Mouse (Mus musculus) forebrain, embryonic 16.5 days (tissue): ENCODE results near the gene Ttc22. TPM values are rescaled to one million over a fixed set of nuclear protein-coding genes. Genes with fewer than 3 reads are reported as not detected.

Source experiments
- ATAC-seq: fragments of 200-750 bp; cut with Nextera tagmentation; 2 replicates; pipeline ENCODE4 v1.8.0; 2017; ENCODE audit warnings: mild to moderate bottlenecking, moderate library complexity
- H3K27ac ChIP-seq: fragments of 300-500 bp; sonication (generic); 2 replicates; pipeline ENCODE4 v1.5.1; 2014; ENCODE audit warnings: low read length, control low read depth
- H3K27me3 ChIP-seq: fragments of 300-500 bp; sonication (generic); replicated peaks from 2 replicates; pipeline ENCODE4 v1.6.1; 2014; ENCODE audit warnings: low read length; ENCODE audit not compliant: control insufficient read depth, insufficient read depth
- H3K36me3 ChIP-seq: fragments of 300-500 bp; sonication (generic); 2 replicates; pipeline ENCODE4 v1.6.1; 2014; ENCODE audit not compliant: control insufficient read depth, insufficient read depth
- H3K4me1 ChIP-seq: fragments of 300-500 bp; sonication (generic); replicated peaks from 2 replicates; pipeline ENCODE4 v1.6.1; 2014; ENCODE audit warnings: low read length; ENCODE audit not compliant: control insufficient read depth, insufficient read depth
- H3K4me2 ChIP-seq: fragments of 300-500 bp; sonication (generic); 2 replicates; pipeline ENCODE4 v1.6.1; 2014; ENCODE audit warnings: mild to moderate bottlenecking, low read length, control low read depth
- H3K4me3 ChIP-seq: fragments of 300-500 bp; sonication (generic); replicated peaks from 2 replicates; pipeline ENCODE4 v1.5.1; 2014; ENCODE audit warnings: mild to moderate bottlenecking, low read length, control low read depth
- H3K9ac ChIP-seq: fragments of 300-500 bp; sonication (generic); replicated peaks from 2 replicates; pipeline ENCODE4 v1.6.1; 2014; ENCODE audit warnings: low read depth, low read length, control low read depth
- H3K9me3 ChIP-seq: fragments of 300-500 bp; sonication (generic); 2 replicates; pipeline ENCODE4 v1.6.1; 2016; ENCODE audit warnings: low read length; ENCODE audit not compliant: control insufficient read depth
- WGBS: fragments of 180-500 bp; shearing (Covaris S2); extraction: QIAGEN DNeasy Blood & Tissue Kit; methylation state at CpG from one replicate; pipeline ENCODE4 v1.1.7; 2014; 5-methylcytosine and 5-hydroxymethylcytosine counted together
- polyA plus RNA-seq: library from polyadenylated mRNA; unstranded; fragments of >200 nt; fragmentation: Nextera tagmentation; extraction: Ambion mirVana; gene quantifications from 2 replicates; pipeline ENCODE4 v1.2.1, GENCODE M21; 2015

Gene Ttc22
- polyA plus RNA-seq = 0.40 and 0.71 TPM in 2 replicates

GRCm38 (mm10) chr4:106622030-106622493, at the start of gene Ttc22:
Ttc22 (plus strand) TSS chr4:106622432.
- H3K27ac ChIP-seq = no peak within 1 kb of the TSS
- ATAC-seq = no peak

DNA sequence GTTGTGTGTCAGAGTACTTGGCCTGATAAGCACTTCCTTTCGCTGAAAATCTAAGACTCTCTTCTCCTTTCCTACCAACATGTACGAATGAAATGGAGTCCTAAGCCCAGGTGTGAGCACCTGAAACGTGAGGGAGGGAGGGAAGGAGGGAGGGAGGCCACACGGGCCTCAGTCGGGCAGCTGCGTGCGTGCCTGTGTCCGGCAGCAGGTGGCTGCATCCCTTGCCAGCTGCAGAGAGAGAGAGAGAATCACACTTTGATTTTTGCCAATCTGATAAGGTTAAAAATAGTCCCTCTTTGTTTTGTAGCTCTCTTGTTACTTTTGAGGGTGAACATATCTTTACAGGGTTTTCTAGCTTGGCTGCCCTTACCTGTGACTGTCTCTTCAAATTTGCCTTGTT, 47.2 kb upstream of the Ttc22 start:
- no peak for ATAC-seq
- H3K4me2 ChIP-seq = no peak overlapping the region
- H3K4me1 ChIP-seq = no peaks in the 10 kb centered on the region
- H3K27me3 ChIP-seq = no peaks in the 10 kb centered on the region
- H3K36me3 ChIP-seq = peaks cover 24% of the 10 kb centered on the region
- 89% methylated on average over 8 of the region's 8 CpGs for WGBS
- H3K27ac ChIP-seq = no peak overlapping the region
- H3K4me3 ChIP-seq = no peak overlapping the region
- no peak overlapping the region for H3K9ac ChIP-seq
- H3K9me3 ChIP-seq = no peaks in the 10 kb centered on the region

More at GRCm38 (mm10) chr4:106622030-106622493, at the start of gene Ttc22:
- Histone ChIP-seq H3K9me3 (no peaks in the 10 kb centered on the region), H3K4me2 (no peak within 1 kb of the TSS), H3K36me3 (no peaks in the 10 kb centered on the region), H3K4me1 (peaks cover 5% of the 10 kb centered on the region), H3K27me3 (peaks cover 20% of the 10 kb centered on the region), H3K9ac (no peak within 1 kb of the TSS), H3K4me3 (no peak within 1 kb of the TSS)
- WGBS = 30% methylated on average over 16 of the region's 16 CpGs

- Histone ChIP-seq H3K4me2 (no peak overlapping the region), H3K27ac (no peak overlapping the region), H3K4me3 (no peak overlapping the region), H3K27me3 (no peaks in the 10 kb centered on the region), H3K4me1 (no peaks in the 10 kb centered on the region), H3K9ac (no peak overlapping the region), H3K36me3 (peaks cover 16% of the 10 kb centered on the region), H3K9me3 (no peaks in the 10 kb centered on the region)
- no peak for ATAC-seq
- 79% methylated on average over 7 of the region's 7 CpGs for WGBS
These were observed 44.7 kb upstream of the Ttc22 start for GRCm38 (mm10) chr4:106577511-106577910.

- Histone ChIP-seq H3K9ac (no peak overlapping the region), H3K27ac (no peak overlapping the region), H3K4me2 (no peak overlapping the region), H3K4me3 (no peak overlapping the region), H3K4me1 (no peaks in the 10 kb centered on the region), H3K27me3 (no peaks in the 10 kb centered on the region), H3K36me3 (peaks cover 19% of the 10 kb centered on the region), H3K9me3 (no peaks in the 10 kb centered on the region)
- WGBS = 86% methylated on average over 14 of the region's 14 CpGs
- no peak for ATAC-seq
These were observed 40.9 kb upstream of the Ttc22 start for GRCm38 (mm10) chr4:106581176-106581864.

GRCm38 (mm10) chr4:106581865-106582204, 40.4 kb upstream of the Ttc22 start:
- H3K4me2 ChIP-seq = no peak overlapping the region
- no peak for ATAC-seq
- peaks cover 19% of the 10 kb centered on the region for H3K36me3 ChIP-seq
- WGBS = 96% methylated on average over 15 of the region's 15 CpGs
- H3K27me3 ChIP-seq = no peaks in the 10 kb centered on the region
- no peak overlapping the region for H3K4me3 ChIP-seq
- H3K9ac ChIP-seq = no peak overlapping the region
- H3K9me3 ChIP-seq = no peaks in the 10 kb centered on the region
- H3K27ac ChIP-seq = no peak overlapping the region
- no peaks in the 10 kb centered on the region for H3K4me1 ChIP-seq

DNA sequence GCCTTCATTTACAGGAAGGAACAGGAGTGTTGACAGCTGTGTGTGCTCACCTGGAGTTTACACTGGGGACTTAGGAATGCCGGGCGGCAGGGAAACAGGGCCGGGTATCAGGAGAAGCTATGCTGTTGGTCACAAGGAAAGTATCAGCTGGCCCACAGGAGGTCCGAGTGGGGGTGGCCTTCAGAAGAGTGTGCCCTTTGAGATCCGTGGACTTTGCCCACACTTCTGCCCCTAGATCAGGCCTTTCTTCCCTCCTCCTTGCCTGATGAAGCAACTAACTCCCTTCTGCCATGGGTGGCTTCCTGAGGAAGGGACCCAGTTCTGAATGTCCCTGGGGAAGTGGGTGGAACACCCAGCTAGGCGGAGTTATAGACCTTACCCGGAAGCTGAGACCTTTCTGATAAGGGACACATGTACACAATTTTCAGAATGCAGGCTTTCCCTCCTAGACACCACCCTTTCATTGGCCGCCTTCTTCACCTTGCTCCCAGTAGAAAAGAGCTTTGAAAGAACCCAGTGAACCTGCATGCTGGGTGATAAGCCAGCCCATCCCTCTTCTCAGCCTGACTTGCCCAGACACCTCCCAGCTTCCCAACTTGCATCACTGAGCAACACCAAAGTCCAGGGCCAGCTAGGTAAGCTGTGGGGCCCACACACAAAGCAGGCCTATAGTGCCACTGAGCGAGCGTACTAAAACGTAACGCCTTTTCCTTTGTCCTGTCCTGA, 39.6 kb upstream of the Ttc22 start:
- 89% methylated on average over 12 of the region's 12 CpGs for WGBS
- Histone ChIP-seq H3K4me2 (no peak overlapping the region), H3K36me3 (peaks cover 21% of the 10 kb centered on the region)

DNA sequence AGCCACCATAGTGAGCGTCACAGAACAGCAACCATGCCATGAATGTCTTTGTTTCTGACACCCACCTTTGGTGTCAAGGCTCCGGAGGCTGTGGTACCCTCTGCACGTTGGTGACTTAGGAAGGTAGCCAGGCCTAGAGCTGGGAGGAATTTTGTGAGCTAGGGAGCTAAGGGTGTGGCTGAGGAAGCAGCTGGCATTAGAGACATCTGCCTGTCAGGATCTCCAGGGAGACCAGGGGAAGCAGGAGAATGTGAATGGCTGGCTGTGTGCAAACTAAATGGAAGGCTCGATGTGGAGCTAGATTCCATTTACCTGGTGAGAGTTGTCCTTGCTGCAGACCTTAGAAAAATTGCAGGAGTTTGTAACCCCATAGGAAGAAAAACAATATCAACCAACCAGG, 37.6 kb upstream of the Ttc22 start:
- Histone ChIP-seq H3K27ac (no peak overlapping the region), H3K9ac (no peak overlapping the region), H3K4me3 (no peak overlapping the region), H3K4me1 (no peaks in the 10 kb centered on the region), H3K27me3 (no peaks in the 10 kb centered on the region), H3K4me2 (no peak overlapping the region), H3K9me3 (no peaks in the 10 kb centered on the region), H3K36me3 (peaks cover 25% of the 10 kb centered on the region)
- WGBS = 88% methylated on average over 4 of the region's 4 CpGs
- no peak for ATAC-seq

More for the DNA sequence above, 39.6 kb upstream of the Ttc22 start:
- Histone ChIP-seq H3K9me3 (no peaks in the 10 kb centered on the region), H3K9ac (no peak overlapping the region), H3K4me1 (no peaks in the 10 kb centered on the region), H3K27ac (no peak overlapping the region), H3K27me3 (no peaks in the 10 kb centered on the region), H3K4me3 (no peak overlapping the region)
- no peak for ATAC-seq

- Histone ChIP-seq H3K27me3 (no peaks in the 10 kb centered on the region), H3K27ac (no peak overlapping the region), H3K4me2 (no peak overlapping the region), H3K4me3 (no peak overlapping the region), H3K4me1 (no peaks in the 10 kb centered on the region), H3K9ac (no peak overlapping the region), H3K36me3 (peaks cover 25% of the 10 kb centered on the region), H3K9me3 (no peaks in the 10 kb centered on the region)
- WGBS = 95% methylated on average over 6 of the region's 6 CpGs
- ATAC-seq = no peak
These were observed 35.2 kb upstream of the Ttc22 start for GRCm38 (mm10) chr4:106587075-106587474.

- Histone ChIP-seq H3K9me3 (no peaks in the 10 kb centered on the region), H3K27me3 (no peaks in the 10 kb centered on the region), H3K36me3 (peaks cover 22% of the 10 kb centered on the region), H3K4me1 (no peaks in the 10 kb centered on the region), H3K9ac (no peak overlapping the region), H3K4me3 (no peak overlapping the region), H3K27ac (no peak overlapping the region), H3K4me2 (no peak overlapping the region)
- 83% methylated on average over 9 of the region's 9 CpGs for WGBS
- no peak for ATAC-seq
These were observed 32.1 kb upstream of the Ttc22 start for GRCm38 (mm10) chr4:106590142-106590541.
